Mouse (Mus musculus) stomach, embryonic 14.5 days (tissue): Measurements from ENCODE around the gene Zbtb3. TPM values are rescaled to one million over a fixed set of nuclear protein-coding genes. Genes with fewer than 3 reads are reported as not detected.

ENCODE experiments used
- ATAC-seq: fragments of 200-750 bp; cut with Nextera tagmentation; 2 replicates; pipeline ENCODE4 v1.8.0; 2017; ENCODE audit warnings: low read depth, moderate TSS enrichment; ENCODE audit not compliant: insufficient number of reproducible peaks, insufficient read depth, low FRiP score
- H3K27ac ChIP-seq: fragments of 300-500 bp; sonication (generic); 2 replicates; pipeline ENCODE4 v1.5.1; 2014; ENCODE audit warnings: mild to moderate bottlenecking, low read length, moderate library complexity, mixed read lengths
- H3K27me3 ChIP-seq: fragments of 300-500 bp; sonication (generic); 2 replicates; pipeline ENCODE4 v1.6.1; 2014; ENCODE audit warnings: low read length, control low read depth, mixed read lengths; ENCODE audit not compliant: control insufficient read depth, insufficient read depth
- H3K36me3 ChIP-seq: fragments of 300-500 bp; sonication (generic); 2 replicates; pipeline ENCODE4 v1.6.1; 2014; ENCODE audit warnings: mild to moderate bottlenecking, control low read depth, low read length, moderate library complexity, mixed read lengths; ENCODE audit not compliant: control insufficient read depth, insufficient read depth
- H3K4me1 ChIP-seq: fragments of 300-500 bp; sonication (generic); 2 replicates; pipeline ENCODE4 v1.6.1; 2014; ENCODE audit warnings: low read length, control low read depth, mixed read lengths; ENCODE audit not compliant: control insufficient read depth, insufficient read depth
- H3K4me2 ChIP-seq: fragments of 300-500 bp; sonication (generic); replicated peaks from 2 replicates; pipeline ENCODE4 v1.6.1; 2014; ENCODE audit warnings: low read depth, low read length, control low read depth
- H3K4me3 ChIP-seq: fragments of 300-500 bp; sonication (generic); 2 replicates; pipeline ENCODE4 v1.5.1; 2014; ENCODE audit warnings: low read depth, low read length, control low read depth
- H3K9ac ChIP-seq: fragments of 300-500 bp; sonication (generic); replicated peaks from 2 replicates; pipeline ENCODE4 v1.6.1; 2014; ENCODE audit warnings: low read depth, mild to moderate bottlenecking, control low read depth, low read length, moderate library complexity, mixed read lengths
- H3K9me3 ChIP-seq: fragments of 300-500 bp; sonication (generic); 2 replicates; pipeline ENCODE4 v1.6.1; 2016; ENCODE audit warnings: low read depth, low read length, control low read depth; ENCODE audit not compliant: control insufficient read depth
- WGBS: fragments of 180-500 bp; shearing (Covaris S2); extraction: QIAGEN DNeasy Blood & Tissue Kit; methylation state at CpG from one replicate; pipeline ENCODE4 v1.1.7; 2014; 5-methylcytosine and 5-hydroxymethylcytosine counted together
- polyA plus RNA-seq: library from polyadenylated mRNA; unstranded; fragments of >200 nt; fragmentation: Nextera tagmentation; extraction: Ambion mirVana; gene quantifications from 2 replicates; pipeline ENCODE4 v1.2.1, GENCODE M21; 2014

The Zbtb3 gene
- polyA plus RNA-seq, 1 experiment from 2014 or later = 5.2 TPM

GRCm38 (mm10) chr19:8853117-8853516 is 50.8 kb downstream of the Zbtb3 start:
- H3K27ac ChIP-seq = no peak overlapping the region

More at GRCm38 (mm10) chr19:8853117-8853516, 50.8 kb downstream of the Zbtb3 start:
- H3K27me3 ChIP-seq = no peaks in the 10 kb centered on the region
- H3K9ac ChIP-seq = no peak overlapping the region
- H3K4me2 ChIP-seq = no peak overlapping the region
- H3K4me3 ChIP-seq = no peak overlapping the region
- WGBS = 84% methylated on average over 3 of the region's 3 CpGs
- no peak for ATAC-seq
- H3K9me3 ChIP-seq = no peaks in the 10 kb centered on the region
- no peaks in the 10 kb centered on the region for H3K4me1 ChIP-seq
- H3K36me3 ChIP-seq = no peaks in the 10 kb centered on the region; the same call in 1 of the 2 replicates

Other genes starting within 250 kb of the Zbtb3 start
- not detected in 2 replicates for gene Slc22a8, start 211.3 kb upstream of the Zbtb3 start, polyA plus RNA-seq
- not detected in 2 replicates for gene Slc22a6, start 184.5 kb upstream of the Zbtb3 start, polyA plus RNA-seq
- gene Chrm1, start 138.8 kb upstream of the Zbtb3 start, polyA plus RNA-seq = 0.35 and 0.38 TPM in 2 replicates
- gene Slc3a2, start 79.2 kb upstream of the Zbtb3 start, polyA plus RNA-seq = 80.8 and 91.1 TPM in 2 replicates
- 79.4 and 85.6 TPM in 2 replicates for gene Wdr74, start 66.7 kb upstream of the Zbtb3 start, polyA plus RNA-seq
- gene 1700092M07Rik, start 61.8 kb upstream of the Zbtb3 start, polyA plus RNA-seq = 1.0 and 1.9 TPM in 2 replicates
- 141 and 143 TPM in 2 replicates for gene Stx5a, start 61.1 kb upstream of the Zbtb3 start, polyA plus RNA-seq
- 168 and 178 TPM in 2 replicates for gene Nxf1, start 45.5 kb upstream of the Zbtb3 start, polyA plus RNA-seq
- 178 and 194 TPM in 2 replicates for gene Tmem223, start 31.6 kb upstream of the Zbtb3 start, polyA plus RNA-seq
- gene Tmem179b, start 28.1 kb upstream of the Zbtb3 start, polyA plus RNA-seq = 85.4 and 94.0 TPM in 2 replicates
- gene Taf6l, start 16.1 kb upstream of the Zbtb3 start, polyA plus RNA-seq = 17.1 and 17.5 TPM in 2 replicates
- 140 and 151 TPM in 2 replicates for gene Polr2g, start 4.0 kb upstream of the Zbtb3 start, polyA plus RNA-seq
- 47.5 and 51.7 TPM in 2 replicates for gene Ttc9c, start 16.8 kb downstream of the Zbtb3 start, polyA plus RNA-seq
- gene Hnrnpul2, start 17.5 kb downstream of the Zbtb3 start, polyA plus RNA-seq = 10.0 and 10.1 TPM in 2 replicates
- gene AC129217.1, start 27.2 kb downstream of the Zbtb3 start, polyA plus RNA-seq = not detected in 2 replicates
- gene Bscl2, start 34.9 kb downstream of the Zbtb3 start, polyA plus RNA-seq = 42.5 and 43.0 TPM in 2 replicates
- gene Gng3, start 36.6 kb downstream of the Zbtb3 start, polyA plus RNA-seq = 13.9 and 17.8 TPM in 2 replicates
- gene Lrrn4cl, start 48.2 kb downstream of the Zbtb3 start, polyA plus RNA-seq = 1.2 and 1.6 TPM in 2 replicates
- 154 and 162 TPM in 2 replicates for gene Ubxn1, start 68.9 kb downstream of the Zbtb3 start, polyA plus RNA-seq
- gene Uqcc3, start 78.4 kb downstream of the Zbtb3 start, polyA plus RNA-seq = 63.9 and 67.6 TPM in 2 replicates
- gene Lbhd1, start 81.2 kb downstream of the Zbtb3 start, polyA plus RNA-seq = 58.5 and 82.3 TPM in 2 replicates
- gene Gm49403, start 81.4 kb downstream of the Zbtb3 start, polyA plus RNA-seq = not detected in 2 replicates
- 71.0 and 82.4 TPM in 2 replicates for gene 1810009A15Rik, start 86.3 kb downstream of the Zbtb3 start, polyA plus RNA-seq
- not detected in 2 replicates for gene Gm49416, start 86.4 kb downstream of the Zbtb3 start, polyA plus RNA-seq
- gene Ints5, start 90.5 kb downstream of the Zbtb3 start, polyA plus RNA-seq = 29.3 and 33.5 TPM in 2 replicates
- gene Ganab, start 95.5 kb downstream of the Zbtb3 start, polyA plus RNA-seq = 82.0 and 90.3 TPM in 2 replicates
- gene B3gat3, start 117.8 kb downstream of the Zbtb3 start, polyA plus RNA-seq = 35.7 and 37.5 TPM in 2 replicates
- gene Rom1, start 126.8 kb downstream of the Zbtb3 start, polyA plus RNA-seq = 1.0 and 2.0 TPM in 2 replicates
- gene Eml3, start 127.0 kb downstream of the Zbtb3 start, polyA plus RNA-seq = 16.8 and 18.2 TPM in 2 replicates
- gene Mta2, start 139.3 kb downstream of the Zbtb3 start, polyA plus RNA-seq = 41.5 and 45.3 TPM in 2 replicates
- 27.2 and 27.6 TPM in 2 replicates for gene Tut1, start 151.3 kb downstream of the Zbtb3 start, polyA plus RNA-seq
- 469 and 470 TPM in 2 replicates for gene Eef1g, start 164.5 kb downstream of the Zbtb3 start, polyA plus RNA-seq
- 33.4 and 40.6 TPM in 2 replicates for gene Ahnak, start 186.7 kb downstream of the Zbtb3 start, polyA plus RNA-seq